Mouse (Mus musculus): ENCODE data around the gene Wdr26. TPM values are rescaled to one million over a fixed set of nuclear protein-coding genes. Genes with fewer than 3 reads are reported as not detected.

Wdr26 gene
- polyA plus RNA-seq, 1 experiment: 47.7 TPM

DNA sequence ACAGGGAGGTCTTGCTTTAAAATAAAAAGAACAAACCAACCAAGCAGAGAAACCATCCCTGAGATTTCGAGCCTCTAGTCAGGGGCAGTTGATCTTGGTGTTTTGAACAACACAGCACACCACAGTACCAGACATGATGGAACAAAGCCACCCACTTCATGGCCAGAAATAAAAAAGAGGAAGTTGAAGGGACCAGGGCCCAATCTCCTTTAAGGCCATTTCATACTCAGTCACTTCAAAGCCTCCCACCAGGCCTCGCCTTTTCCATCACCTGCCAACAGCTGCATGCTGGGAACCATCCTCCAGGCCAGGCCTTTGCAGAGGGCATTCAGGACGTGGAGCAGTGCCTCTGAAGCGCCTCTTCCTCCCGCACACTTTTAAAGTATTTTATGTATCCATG, 25.5 kb upstream of the Wdr26 start:
- no peaks in the 10 kb centered on the region for H3K36me3 ChIP-seq (ENCODE audit: control insufficient read depth, insufficient read depth)
- H3ac ChIP-seq (ENCODE audit: control insufficient read depth, insufficient read length): no peak overlapping the region
- no peak for TF ChIP-seq MYOD1 (IDR thresholded peaks at IDR 0.05; ENCODE audit: control insufficient read depth in 1 of 3, insufficient read length in 2 of 3, low read depth in 2 of 3)
- TF ChIP-seq TCF12 (IDR thresholded peaks at IDR 0.05; ENCODE audit: insufficient read depth, poor library complexity, severe bottlenecking): no peak
- TF ChIP-seq E2F4 (IDR thresholded peaks at IDR 0.05; ENCODE audit: insufficient read depth): no peak
- no peak for TF ChIP-seq USF1 (IDR thresholded peaks at IDR 0.05; ENCODE audit: low read depth)
- no peak for TF ChIP-seq SRF (IDR thresholded peaks at IDR 0.05; ENCODE audit: control insufficient read depth, insufficient read length, low read depth)
- TF ChIP-seq MAX (IDR thresholded peaks at IDR 0.05; ENCODE audit: low read depth): no peak
- no peak for TF ChIP-seq POLR2AphosphoS2 (IDR thresholded peaks at IDR 0.05; ENCODE audit: insufficient read length, low read depth)
- no peak for TF ChIP-seq TCF3 (IDR thresholded peaks at IDR 0.05; ENCODE audit: insufficient read length, low read depth)
- TF ChIP-seq REST (IDR thresholded peaks at IDR 0.05; ENCODE audit: insufficient read depth, insufficient read length): no peak
- no peak for TF ChIP-seq POLR2A (IDR thresholded peaks at IDR 0.05; ENCODE audit: insufficient read length, low read depth)
- TF ChIP-seq MYOG (IDR thresholded peaks at IDR 0.05; ENCODE audit: control insufficient read depth in 1 of 3, insufficient read depth in 1 of 3, insufficient read length in 2 of 3, low read depth in 2 of 3): no peak
- no peak overlapping the region for H3K4me3 ChIP-seq
- H3K27me3 ChIP-seq (ENCODE audit: control insufficient read depth, insufficient read depth, insufficient read length): no peaks in the 10 kb centered on the region
- no peak overlapping the region for H3K4me2 ChIP-seq (ENCODE audit: low read depth)
- no peaks in the 10 kb centered on the region for H3K79me2 ChIP-seq (ENCODE audit: control insufficient read depth, insufficient read depth)

DNA sequence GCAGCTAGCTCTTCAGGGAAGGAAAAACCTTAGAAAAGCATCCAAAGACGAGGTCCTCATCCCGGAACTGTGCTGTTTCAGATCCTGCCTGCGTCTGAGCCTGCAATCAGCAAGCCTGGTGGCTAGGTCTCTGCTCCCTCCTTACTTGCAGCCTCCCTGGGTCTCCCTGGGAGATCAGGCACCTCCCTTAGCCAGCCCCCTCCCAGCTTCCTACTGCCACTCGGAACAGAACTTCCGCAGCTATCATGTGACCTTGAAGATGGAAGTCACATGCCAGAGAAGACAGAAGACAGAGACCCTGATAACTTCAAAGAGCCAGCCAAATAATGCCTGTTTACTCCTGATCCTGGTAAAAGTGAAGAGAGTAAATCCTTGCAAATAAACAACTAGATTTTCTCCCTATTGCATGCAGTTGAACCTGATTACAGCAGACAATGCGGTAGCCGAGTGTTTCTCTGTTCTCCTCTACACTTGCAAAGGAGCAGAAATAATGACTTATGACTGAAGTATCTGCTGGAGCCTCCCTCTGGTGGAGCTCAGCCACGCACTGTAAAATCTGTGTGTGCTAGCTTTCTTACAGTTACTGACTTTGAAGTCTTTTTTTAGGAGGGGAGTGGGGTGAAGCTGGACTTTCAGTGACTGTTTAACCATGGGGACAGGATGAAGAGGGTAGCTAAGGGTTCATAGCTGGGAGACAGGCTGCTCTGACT, 22.7 kb upstream of the Wdr26 start:
- Histone ChIP-seq H3ac (ENCODE audit: control insufficient read depth, insufficient read length) (no peak overlapping the region), H3K27me3 (ENCODE audit: control insufficient read depth, insufficient read depth, insufficient read length) (no peaks in the 10 kb centered on the region), H3K4me3 (no peak overlapping the region), H3K4me2 (ENCODE audit: low read depth) (no peak overlapping the region), H3K79me2 (ENCODE audit: control insufficient read depth, insufficient read depth) (no peaks in the 10 kb centered on the region), H3K36me3 (ENCODE audit: control insufficient read depth, insufficient read depth) (no peaks in the 10 kb centered on the region)
- TF ChIP-seq SRF (IDR thresholded peaks at IDR 0.05; ENCODE audit: control insufficient read depth, insufficient read length, low read depth) (no peak), MYOD1 (IDR thresholded peaks at IDR 0.05; ENCODE audit: control insufficient read depth in 1 of 3, insufficient read length in 2 of 3, low read depth in 2 of 3) (no peak)

DNA sequence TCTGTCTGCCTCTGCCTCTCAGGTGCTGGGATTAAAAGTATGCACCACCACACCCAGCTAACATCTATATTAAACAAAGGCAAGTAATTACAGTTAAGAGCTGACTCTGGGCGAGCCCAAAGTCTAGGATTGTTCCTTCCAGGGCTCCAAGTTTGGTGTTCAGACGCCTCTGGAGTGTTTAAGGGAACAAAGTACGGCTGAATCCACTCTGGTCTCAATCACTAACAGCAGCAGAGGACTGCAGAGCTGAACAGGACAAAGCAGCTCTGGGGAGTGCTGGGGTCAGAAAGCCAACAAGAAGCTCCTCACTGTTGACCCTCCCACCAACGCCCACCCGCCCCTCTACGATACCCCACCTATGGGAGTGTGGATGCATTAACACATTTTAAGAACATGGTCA, 21.9 kb upstream of the Wdr26 start:
- no peak overlapping the region for H3K4me3 ChIP-seq
- H3K27me3 ChIP-seq (ENCODE audit: control insufficient read depth, insufficient read depth, insufficient read length): no peaks in the 10 kb centered on the region
- H3K36me3 ChIP-seq (ENCODE audit: control insufficient read depth, insufficient read depth): no peaks in the 10 kb centered on the region
- TF ChIP-seq CEBPB (IDR thresholded peaks at IDR 0.05; ENCODE audit: insufficient read depth, poor library complexity, severe bottlenecking) (no peak), SRF (IDR thresholded peaks at IDR 0.05; ENCODE audit: control insufficient read depth, insufficient read length, low read depth) (no peak), POLR2A (IDR thresholded peaks at IDR 0.05; ENCODE audit: insufficient read length, low read depth) (no peak), MYOG (IDR thresholded peaks at IDR 0.05; ENCODE audit: control insufficient read depth in 1 of 3, insufficient read depth in 1 of 3, insufficient read length in 2 of 3, low read depth in 2 of 3) (no peak), TCF12 (IDR thresholded peaks at IDR 0.05; ENCODE audit: insufficient read depth, poor library complexity, severe bottlenecking) (no peak), REST (IDR thresholded peaks at IDR 0.05; ENCODE audit: insufficient read depth, insufficient read length) (no peak), POLR2AphosphoS2 (IDR thresholded peaks at IDR 0.05; ENCODE audit: insufficient read length, low read depth) (no peak), MAX (IDR thresholded peaks at IDR 0.05; ENCODE audit: low read depth) (no peak), E2F4 (IDR thresholded peaks at IDR 0.05; ENCODE audit: insufficient read depth) (no peak), TCF3 (IDR thresholded peaks at IDR 0.05; ENCODE audit: insufficient read length, low read depth) (no peak), MYOD1 (IDR thresholded peaks at IDR 0.05; ENCODE audit: control insufficient read depth in 1 of 3, insufficient read length in 2 of 3, low read depth in 2 of 3) (no peak), USF1 (IDR thresholded peaks at IDR 0.05; ENCODE audit: low read depth) (no peak)
- no peaks in the 10 kb centered on the region for H3K79me2 ChIP-seq (ENCODE audit: control insufficient read depth, insufficient read depth)
- no peak overlapping the region for H3K4me2 ChIP-seq (ENCODE audit: low read depth)
- H3ac ChIP-seq (ENCODE audit: control insufficient read depth, insufficient read length): no peak overlapping the region

DNA sequence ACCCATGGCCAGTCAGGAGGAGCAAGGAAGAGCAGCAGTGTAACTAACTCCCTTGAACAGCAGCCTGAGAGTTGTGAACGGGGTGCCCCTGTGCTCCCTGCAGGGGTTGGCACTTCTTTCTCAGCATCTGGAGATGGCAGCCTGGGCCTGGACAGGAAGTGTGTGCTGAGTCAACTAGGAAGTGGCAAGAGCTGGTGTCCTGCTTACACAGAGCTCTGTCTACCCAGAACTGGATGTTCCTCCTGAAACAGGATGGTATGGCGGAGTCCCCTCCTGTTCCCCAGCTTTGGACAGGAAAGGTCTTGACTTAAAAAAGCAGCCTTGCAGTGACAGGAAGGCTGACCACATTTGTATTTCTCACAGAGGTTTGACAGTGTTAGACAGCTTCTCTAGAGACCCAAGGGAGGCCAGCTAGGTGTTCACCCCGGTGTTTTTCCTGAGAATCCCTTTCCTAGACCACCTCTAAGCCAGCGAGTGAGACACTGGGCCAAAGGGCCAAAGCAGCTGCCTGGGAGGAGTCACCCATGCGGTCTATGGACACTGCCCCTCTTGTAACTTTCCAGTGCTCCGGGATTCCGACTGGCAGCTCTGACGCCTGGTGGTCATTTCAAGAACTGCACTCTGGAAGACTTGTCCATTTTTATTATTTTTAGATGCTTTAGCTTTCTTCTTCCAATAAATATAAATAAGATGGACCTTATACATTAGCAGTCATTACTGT, 20.7 kb upstream of the Wdr26 start:
- Histone ChIP-seq H3K4me3 (no peak overlapping the region), H3K4me2 (ENCODE audit: low read depth) (peak overlapping the region; percentile 57), H3K36me3 (ENCODE audit: control insufficient read depth, insufficient read depth) (no peaks in the 10 kb centered on the region), H3ac (ENCODE audit: control insufficient read depth, insufficient read length) (no peak overlapping the region), H3K79me2 (ENCODE audit: control insufficient read depth, insufficient read depth) (no peaks in the 10 kb centered on the region), H3K27me3 (ENCODE audit: control insufficient read depth, insufficient read depth, insufficient read length) (no peaks in the 10 kb centered on the region)
- TF ChIP-seq SRF (IDR thresholded peaks at IDR 0.05; ENCODE audit: control insufficient read depth, insufficient read length, low read depth): no peak
- TF ChIP-seq MYOD1 (IDR thresholded peaks at IDR 0.05; ENCODE audit: control insufficient read depth in 1 of 3, insufficient read length in 2 of 3, low read depth in 2 of 3): peak; percentile 14 to 81 (median 68)
- peak; percentile 18 to 83 (median 75) for TF ChIP-seq MYOG (IDR thresholded peaks at IDR 0.05; ENCODE audit: control insufficient read depth in 1 of 3, insufficient read depth in 1 of 3, insufficient read length in 2 of 3, low read depth in 2 of 3)

DNA sequence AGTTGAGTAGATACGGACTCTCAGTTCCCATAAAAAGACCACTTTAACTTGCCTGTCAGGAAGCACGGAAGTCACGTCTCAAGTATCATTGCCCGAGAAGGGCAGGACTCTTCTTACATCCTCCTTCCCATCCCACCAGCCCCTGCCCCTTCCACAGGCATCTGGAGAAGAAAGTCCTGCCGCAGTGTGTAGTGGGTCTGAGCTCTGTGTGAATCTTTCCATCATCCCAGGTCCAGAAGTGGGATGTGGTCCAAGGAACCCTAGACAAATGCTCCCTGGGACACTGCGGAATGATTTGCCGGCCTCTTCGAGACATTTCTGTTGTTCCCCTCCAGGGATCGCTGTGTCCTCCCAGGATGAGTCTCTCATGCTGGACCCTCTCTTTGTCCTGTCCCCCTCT, 20.0 kb upstream of the Wdr26 start:
- peak overlapping the region; percentile 57 for H3K4me2 ChIP-seq (ENCODE audit: low read depth)
- TF ChIP-seq POLR2AphosphoS2 (IDR thresholded peaks at IDR 0.05; ENCODE audit: insufficient read length, low read depth) (no peak), TCF3 (IDR thresholded peaks at IDR 0.05; ENCODE audit: insufficient read length, low read depth) (no peak), E2F4 (IDR thresholded peaks at IDR 0.05; ENCODE audit: insufficient read depth) (no peak), TCF12 (IDR thresholded peaks at IDR 0.05; ENCODE audit: insufficient read depth, poor library complexity, severe bottlenecking) (no peak), MYOD1 (IDR thresholded peaks at IDR 0.05; ENCODE audit: control insufficient read depth in 1 of 3, insufficient read length in 2 of 3, low read depth in 2 of 3) (no peak), MYOG (IDR thresholded peaks at IDR 0.05; ENCODE audit: control insufficient read depth in 1 of 3, insufficient read depth in 1 of 3, insufficient read length in 2 of 3, low read depth in 2 of 3) (no peak), REST (IDR thresholded peaks at IDR 0.05; ENCODE audit: insufficient read depth, insufficient read length) (no peak), POLR2A (IDR thresholded peaks at IDR 0.05; ENCODE audit: insufficient read length, low read depth) (no peak), USF1 (IDR thresholded peaks at IDR 0.05; ENCODE audit: low read depth) (no peak)
- H3K4me3 ChIP-seq: no peak overlapping the region
- no peaks in the 10 kb centered on the region for H3K79me2 ChIP-seq (ENCODE audit: control insufficient read depth, insufficient read depth)
- no peak overlapping the region for H3ac ChIP-seq (ENCODE audit: control insufficient read depth, insufficient read length)
- H3K27me3 ChIP-seq (ENCODE audit: control insufficient read depth, insufficient read depth, insufficient read length): no peaks in the 10 kb centered on the region
- no peaks in the 10 kb centered on the region for H3K36me3 ChIP-seq (ENCODE audit: control insufficient read depth, insufficient read depth)

Data from myocyte (in vitro differentiated cells).